Mouse (Mus musculus) B cell, adult 2 months (primary cell): Measurements from ENCODE around the gene Myrip.
"Not testable (repeated sequence)": the region's sequence is repeated elsewhere in the genome, so short reads cannot be mapped to it uniquely, and the experiment has no call there.

Source experiments
- DNase-seq, 2 experiments: peaks; one replicate each; pipeline ENCODE4 v3.0.0; 2022

Gene Myrip

DNA sequence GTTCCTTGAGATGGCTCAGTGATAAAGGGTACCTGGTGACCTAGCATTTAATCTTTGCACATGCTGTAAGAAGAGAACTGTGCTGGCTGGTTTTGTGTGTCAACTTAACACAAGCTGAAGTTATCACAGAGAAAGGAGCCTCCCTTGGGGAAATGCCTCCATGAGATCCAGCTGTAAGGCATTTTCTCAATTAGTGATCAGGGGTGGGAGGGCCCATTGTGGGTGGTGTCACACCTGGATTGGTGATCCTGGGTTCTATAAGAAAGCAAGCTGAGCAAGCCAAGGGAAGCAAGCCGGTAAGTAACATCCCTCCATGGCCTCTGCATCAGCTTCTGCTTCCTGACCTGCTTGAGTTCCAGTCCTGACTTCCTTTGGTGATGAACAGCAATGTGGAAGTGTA is at the start of gene Myrip:
Myrip (plus strand) TSS at position 301 of the 400 bp plus-strand sequence.
- DNase-seq: not testable (repeated sequence)

DNA sequence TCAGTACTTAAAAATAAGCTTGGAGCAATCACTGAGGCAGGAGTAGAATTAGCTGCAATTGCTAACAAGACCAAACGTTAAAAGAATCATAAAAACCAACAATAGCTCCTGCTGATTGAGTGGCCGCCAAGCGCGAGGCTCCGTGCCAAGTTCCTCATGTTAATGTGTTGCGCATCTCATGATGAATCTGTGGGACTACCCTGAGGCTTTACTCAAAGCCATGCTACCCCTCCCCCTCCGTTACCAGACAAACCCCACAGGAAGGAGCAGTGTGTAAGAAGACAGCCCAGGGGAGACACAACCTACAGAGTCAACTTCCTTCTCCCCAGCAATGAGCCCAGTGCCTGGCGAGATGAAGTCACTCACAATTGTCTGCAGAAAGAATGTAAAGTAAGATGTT is 41.5 kb upstream of the Myrip start:
- DNase-seq: no peak

DNA sequence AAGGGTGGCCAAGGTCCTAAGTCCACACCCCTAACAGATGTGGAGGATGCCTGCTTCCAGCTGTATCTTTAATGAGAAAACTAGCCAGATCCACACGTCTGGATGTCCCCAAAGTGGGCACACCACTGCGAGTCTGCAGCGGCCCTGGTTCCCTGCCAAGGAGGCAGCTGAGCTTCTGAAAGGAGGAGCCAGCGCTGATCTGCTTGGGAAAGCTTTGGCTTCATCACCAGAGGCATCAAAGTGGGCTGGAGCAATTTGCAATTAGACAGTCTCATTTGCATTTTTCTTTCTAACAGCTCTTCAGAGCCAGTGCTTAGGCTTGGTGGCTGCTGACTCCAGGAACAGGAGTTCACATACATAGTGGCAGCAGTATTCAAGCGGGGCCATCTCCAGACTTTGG is 37.3 kb upstream of the Myrip start:
- DNase-seq: no peak

DNA sequence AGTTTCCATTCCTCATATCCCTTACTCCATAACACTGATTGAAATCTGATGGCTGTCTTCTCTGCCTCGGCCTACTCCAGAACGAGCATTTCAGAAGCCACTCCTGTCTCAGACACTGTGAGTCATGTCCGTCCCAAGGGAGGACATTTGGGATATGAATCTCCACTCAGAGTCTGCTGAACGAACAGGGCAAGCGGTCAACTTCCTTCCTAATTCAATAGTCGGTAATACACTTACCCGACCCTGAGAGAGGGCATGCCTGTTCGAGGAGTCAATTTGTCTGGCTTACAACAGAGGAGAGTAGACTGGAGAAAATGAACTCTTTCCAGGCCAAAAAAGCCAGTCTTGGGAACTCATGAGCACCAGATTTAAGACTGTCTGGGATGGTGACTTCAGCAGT is 28.2 kb upstream of the Myrip start:
- no peak for DNase-seq

DNA sequence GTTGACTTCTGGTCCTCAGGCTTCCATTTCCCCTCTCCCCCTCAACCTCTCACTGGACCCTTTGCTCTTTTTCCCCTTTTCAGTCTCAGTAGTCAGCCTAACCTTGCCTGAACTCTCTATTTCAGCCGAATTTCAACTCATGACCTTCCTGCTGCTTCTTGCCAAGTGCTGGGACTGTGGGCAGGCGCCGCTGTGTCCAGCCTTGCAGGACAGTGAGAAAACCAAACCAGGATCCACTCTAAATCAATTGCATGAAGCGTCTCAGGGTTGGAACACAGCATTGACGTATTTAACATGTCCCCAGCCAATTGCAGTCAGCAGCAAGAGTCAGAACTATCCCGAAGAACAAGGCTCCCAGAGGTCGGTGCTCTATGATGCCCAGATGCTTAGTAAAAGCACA is 26.1 kb upstream of the Myrip start:
- no peak for DNase-seq

DNA sequence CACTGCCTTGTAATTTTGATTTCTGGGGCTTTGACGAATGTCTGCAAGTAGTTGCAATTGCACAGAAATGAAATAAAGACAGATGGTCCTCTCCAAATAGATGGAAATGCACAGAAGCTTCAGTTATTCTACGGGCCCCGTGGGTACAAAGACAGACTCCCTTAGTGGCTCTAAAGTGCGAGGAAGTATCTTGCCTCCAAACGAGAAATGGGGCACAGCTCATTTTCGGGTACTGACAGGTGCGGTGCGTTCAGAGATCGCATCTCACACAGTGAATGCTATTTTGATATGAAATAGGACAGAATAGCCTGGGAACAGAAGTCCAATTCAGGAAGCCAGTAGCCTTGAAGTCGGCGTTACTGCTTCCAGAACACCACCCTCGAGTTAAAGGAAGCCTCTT is 20.2 kb upstream of the Myrip start:
- no peak for DNase-seq

DNA sequence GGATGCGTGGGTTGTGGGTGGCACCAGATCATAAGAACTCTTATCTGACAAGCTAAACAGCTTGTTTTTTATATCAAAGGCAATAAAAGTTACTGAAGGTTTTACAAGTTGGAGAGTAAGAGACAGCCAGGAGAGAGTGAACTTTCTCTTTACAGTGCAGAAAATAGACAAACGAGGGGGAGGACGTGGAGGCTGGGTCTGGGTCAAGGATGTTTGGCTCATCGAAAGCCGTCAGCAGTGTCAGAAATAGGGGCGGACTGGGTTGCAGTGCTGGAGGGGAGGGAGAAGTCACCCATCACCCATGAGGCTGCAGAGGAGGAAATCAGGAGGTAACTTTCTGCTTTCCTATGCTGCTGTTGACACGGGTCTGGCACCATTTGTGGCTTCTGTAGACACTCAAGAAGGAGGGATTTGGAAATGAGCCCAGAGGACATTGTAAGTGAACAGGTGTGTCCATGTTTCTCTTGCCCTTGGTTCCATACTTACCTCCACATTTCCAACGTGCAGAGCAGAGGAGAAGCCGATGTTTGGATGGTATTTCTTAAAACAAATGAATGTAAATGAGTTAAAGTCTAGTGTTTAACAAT is 18.8 kb upstream of the Myrip start:
- DNase-seq: no peak

DNA sequence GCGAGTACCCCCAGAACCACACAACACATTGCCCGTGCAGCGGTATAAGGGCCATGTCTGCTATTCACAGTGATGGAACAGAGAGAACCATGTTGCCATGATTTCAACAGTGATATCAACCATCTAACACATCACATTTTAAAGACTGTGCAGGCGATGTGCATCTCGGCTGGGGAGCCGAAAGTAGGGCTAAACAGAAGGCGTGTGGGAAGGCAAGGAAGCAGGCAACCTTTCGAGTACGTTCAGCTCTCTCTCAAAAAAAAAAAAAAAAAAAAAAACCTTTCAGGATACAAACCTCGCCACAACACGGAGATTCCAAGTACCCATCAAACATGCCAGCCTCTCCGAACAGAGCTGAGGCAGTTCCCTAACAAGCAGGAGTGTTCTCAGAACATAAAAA is 17.8 kb upstream of the Myrip start:
- DNase-seq: no peak

DNA sequence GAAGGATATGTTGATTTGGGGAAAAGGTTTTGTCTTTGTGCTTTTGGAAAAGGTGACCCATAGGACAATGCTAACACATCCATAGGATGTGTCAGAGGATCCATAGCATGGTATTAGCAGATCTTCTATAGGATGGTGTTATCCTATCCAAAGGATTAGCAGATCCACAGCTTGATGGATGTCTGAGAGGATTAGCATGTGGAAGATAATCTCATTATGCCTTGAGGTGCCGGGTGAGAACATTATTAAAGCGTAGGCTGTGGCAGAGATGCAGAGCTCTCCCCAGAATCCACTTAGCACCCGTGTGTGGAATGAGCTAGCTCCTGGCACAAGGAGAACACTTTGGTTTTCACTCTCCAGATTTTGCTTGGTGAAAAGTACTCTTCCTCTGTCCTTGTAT is 13.3 kb upstream of the Myrip start:
- no peak for DNase-seq

DNA sequence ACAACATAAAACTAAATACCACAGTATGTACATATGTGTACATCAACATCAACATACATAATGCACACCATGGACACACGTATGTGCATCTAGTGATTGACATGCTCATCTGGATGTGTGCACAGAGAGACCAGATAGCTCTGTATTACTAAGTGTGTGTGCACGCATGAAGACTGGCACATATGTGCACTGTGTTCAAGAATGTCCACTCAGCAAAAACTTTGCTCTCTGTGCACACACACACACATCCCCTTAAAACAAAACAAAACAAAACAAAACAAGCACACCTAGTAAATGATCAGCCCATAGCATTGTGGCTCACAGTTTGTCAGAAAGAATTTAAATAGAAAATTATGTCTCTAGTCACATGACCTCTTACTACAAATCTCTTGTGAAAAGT is 10.9 kb upstream of the Myrip start:
- no peak for DNase-seq

DNA sequence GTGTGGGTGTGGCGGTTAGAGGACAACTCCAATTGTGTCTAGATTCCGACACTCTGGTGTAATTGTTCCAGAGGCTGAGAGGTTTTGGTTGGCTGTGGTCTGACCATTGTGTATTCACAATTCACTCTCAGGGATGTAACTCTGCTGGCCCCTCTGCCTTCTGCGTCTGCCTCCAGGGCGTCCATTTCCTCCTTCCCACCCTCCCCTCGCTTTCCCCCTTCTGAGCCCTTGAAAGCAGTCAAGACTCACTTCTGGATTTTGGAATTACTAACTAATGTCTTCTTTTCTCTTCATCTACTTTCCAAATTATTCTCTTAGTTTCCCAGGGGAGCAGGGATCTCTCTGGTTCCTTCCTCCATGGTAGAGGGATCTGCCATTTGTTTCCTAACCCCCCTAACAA is 8.8 kb upstream of the Myrip start:
- no peak for DNase-seq

DNA sequence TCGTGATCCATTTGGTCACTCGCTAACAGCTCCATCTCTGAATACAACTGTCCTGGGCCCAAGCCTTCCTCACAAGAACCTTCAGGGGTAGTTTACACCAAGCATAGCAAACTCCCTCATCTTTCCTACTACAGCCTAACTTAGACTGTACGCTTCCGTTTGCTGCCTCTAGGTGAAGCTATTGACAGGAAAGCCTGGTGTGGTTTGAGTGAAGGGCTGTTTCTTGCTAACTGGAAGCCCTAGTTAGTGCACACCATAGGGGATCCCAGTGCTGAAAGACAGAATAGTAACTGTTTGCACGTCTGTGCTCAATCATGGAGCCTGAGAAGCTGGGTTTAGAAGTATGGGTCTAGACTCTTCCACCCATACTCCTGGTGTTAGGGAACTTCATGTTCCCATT is 5.8 kb upstream of the Myrip start:
- DNase-seq: no peak

DNA sequence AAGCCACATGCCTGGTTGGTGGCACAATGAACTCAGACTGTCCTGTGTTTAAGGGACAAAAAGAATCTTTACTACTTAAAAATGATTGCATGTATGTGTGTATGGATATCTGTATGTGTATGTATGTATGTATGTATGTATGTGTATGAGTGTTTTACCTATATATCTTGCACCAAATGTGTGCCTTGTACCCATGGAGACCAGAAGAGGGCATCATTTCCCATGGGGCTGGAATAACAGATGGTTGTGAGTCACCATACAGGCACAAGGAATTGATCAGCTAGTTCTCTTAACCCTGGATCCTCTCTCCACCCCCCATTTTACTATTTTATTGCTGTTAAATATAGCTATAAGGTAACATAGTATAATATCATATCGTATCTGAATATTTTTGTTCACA is 4.4 kb upstream of the Myrip start:
- DNase-seq: no peak

DNA sequence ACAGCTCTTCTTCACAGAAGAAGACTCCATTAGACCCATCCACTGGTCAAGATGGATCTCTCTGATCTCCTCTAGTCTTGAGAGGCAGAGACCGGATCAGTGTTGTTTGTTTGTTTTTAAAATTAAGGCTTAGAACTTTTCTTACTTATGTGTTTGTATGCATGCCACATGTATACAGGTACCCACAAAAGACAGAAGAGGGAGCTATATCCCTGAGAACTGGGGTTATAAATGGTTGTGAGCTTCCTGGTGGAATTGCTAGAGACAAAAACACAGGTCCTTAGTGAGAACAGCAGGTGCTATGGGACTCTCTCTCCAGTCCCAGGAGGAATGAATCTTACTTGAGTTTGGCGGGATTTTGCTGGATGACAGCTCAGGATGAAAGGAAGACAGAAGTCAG is 1.9 kb upstream of the Myrip start:
- no peak for DNase-seq

DNA sequence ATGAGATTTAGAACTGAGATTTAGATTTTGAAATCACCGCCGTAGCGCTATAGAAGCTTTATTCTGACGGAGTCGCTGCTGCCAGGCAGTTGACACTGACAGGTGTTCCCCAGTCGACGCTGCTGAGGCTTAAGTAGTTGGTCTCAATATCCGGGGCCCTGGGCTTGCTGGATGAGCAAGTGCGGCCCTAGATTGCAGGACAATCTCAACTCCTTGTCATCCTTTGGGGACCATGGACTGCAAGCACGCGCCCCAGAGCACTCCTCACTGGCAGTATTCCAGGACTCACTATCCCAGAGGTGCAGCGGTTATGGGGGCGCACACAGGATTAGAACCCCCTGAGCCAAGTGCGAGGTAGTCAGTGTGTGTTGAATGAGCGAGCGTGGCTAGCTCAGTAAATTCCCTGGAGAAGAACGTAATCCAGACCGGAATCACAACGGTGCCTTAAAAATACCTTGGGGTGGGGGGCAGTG is 1.7 kb downstream of the Myrip start:
- no peak for DNase-seq

DNA sequence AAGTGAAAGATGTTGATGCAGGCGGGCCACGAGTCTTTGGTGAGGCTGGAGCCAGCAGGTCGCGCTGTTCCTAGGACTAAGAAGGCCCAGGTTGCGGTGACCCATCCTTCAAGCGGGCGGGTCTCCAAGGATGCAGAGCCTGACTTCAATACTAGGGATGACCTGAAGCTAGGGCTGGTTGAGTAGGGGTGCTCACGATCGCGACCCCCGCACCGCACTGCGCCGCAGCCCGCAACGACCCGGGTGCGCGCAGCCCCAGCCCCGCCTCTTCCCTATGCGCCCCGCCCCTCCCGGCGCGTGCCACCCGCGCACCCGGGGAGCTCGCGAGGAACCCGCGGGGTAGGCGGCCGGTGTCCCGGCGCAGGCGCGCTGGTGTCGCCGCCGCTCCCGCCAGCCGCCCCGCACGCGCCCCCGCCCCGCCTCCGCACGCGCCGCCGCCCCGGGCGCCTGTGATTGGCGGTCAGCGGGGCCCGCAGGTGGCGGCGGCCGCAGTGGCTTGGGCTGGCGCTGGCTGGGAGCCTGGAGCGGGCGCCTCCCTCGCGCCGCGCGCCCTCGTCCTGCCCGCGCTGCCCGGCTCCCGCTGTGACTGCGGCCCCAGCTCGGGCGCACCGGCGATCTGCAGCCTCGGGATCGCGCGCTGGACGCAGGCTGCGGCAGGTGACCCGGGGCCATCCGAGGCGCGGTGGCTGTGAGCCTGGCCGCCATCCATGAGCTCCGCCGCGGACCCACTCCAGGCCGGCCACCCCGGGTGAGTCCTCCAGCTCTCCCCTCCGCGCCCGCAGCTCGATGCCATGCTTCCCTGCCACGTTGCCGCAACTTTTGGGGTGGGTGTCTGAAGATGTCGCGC is 2.4 kb downstream of the Myrip start:
- peak in 1 of 2 experiments; percentile 0 for DNase-seq

DNA sequence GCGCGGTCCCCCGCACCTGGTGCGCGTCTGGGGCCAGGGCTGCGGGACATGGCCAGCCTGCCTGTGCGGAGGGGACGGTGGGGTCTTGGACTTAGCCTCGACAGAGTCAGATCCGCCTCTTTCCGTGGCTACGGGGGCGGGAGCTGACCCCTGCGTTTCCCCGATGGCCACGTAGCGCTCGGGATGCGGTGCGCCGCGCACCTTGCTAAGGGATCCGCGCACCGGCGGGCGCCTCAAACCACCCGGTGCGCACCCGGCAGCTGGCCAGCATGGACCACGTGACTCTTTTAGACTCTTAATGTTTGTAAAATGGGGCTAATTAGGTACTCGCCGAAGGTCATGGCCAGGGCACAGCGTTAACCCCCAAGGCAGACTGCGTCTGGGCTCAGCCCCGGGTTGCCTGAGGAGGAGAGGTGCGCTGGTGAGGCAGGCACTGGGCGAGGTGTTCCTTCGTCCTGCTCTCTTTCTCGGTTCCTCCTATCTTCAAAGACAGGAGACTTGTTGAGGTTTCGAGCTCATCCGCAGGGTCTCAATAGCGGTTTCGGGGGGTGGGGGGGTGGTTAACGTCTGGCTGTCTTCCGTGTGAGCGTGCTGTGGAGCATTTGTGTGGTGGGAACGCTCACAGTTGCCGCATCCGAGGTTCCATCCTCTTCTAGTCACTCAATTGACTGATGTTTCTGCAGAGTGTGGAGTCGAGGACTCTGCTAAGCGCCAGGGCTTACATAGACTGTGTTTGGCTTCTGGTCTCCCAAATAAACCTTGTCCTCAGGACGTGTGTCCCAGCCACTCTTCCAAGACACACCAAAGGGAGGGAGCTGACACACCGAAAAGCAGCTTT is 3.2 kb downstream of the Myrip start:
- DNase-seq: no peak

DNA sequence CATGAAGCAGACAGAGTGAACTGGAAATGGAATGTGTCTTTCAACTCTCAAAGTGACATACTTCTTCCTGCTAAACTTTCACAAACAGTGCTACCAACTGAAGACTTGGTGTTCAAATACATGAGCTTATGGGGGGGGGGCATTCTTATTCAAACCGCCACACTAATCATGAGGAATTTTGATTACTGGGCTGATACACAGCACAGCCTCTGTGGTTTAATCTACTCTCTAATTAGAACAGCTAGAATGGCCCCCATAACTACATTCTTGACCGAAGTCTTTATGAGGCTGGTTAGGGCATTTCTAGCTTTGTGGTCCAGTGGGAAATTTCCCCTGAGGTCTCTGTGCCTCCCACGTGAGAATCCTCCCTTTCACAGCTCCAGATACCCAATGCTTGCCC is 13.9 kb downstream of the Myrip start:
- no peak for DNase-seq

DNA sequence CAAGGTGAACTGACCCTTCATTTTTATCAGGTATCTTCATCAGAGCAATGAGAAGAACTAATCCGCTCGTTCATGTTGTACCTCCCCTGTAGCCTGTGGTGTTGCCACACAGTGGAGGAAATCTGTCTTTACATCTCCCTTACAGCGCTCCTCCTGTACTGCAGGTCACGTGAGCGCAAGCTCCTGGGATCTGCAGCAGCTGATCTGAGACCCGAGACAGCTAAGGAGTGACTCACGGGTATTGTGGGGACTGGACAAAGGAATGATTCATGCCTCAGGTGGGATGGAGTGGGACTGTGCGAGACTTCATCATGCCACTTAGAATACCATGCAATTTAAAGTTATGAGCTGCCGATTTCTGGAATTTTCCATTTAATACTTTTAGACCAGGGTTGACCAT is 17.8 kb downstream of the Myrip start:
- DNase-seq: no peak

DNA sequence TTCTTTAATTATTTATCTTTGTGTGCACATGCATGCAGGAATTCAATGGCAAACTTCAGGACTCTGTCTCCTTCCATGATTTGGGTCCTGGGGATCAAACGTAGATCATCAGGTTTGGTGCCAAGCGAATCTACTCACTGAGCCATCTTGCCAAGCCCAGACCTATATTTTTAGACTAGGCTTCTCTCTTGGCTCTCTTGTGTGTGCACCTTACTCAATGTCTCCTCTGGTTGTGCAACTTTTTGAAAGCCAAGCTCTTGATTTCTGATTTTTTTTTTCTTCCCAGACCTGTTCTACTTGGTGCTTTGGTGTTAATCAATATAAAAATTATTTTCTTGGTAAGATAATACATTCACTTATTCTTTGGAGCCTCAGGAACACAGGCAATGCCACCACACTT is 19.3 kb downstream of the Myrip start:
- no peak for DNase-seq

DNA sequence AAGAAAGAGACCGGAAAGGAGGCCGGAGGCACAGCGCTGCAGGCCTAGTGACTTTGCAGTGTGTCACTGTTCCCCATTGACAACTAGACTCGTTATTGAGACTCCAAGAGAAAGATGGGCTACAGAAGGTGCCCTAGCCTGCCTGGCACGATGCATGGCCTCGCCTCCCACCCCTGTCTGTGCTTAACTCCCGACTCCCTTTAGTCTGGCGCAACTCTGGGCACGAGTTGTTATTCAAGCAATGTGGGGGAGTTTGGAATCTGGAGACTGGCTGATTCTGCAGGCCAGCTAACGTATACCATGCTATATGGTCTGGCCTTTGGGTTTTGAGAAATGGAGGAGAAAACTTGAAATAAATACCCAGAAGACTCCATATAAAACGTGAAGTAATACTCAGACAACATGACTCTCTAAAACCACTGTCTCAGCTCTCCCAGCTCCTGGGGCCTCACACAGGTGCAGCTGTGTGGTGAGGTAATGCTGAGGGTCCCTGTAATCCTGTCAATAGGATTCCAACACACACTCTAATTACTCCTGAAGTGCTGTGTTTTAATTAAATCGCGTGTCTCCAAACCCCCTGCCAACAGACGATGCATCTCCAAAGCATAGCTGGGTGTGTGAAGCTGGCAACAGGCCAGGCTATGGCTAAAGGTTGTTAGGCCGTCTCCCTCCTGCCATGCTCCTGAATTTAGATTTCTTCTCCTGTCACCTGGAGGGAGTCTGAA is 21.6 kb downstream of the Myrip start:
- no peak for DNase-seq

DNA sequence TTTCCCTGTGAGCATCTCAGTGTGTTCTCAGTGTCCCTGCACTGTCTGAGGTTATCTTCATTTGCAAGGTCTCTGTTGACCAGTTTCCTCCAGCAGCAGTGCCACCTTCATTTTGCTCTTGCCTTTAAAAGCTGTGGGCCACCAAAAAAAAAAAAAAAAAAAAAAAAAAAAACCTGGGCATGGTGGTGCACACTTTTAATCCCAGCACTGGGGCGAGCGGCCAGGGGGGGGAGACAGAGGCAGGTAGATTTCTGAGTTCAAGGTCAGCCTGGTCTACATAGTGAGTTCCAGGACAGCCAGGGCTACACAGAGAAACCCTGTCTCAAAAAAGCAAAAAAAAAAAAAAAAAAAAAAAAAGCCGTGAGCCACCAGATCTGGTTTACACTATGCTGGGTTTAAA is 29.7 kb downstream of the Myrip start:
- DNase-seq: not testable (repeated sequence)

DNA sequence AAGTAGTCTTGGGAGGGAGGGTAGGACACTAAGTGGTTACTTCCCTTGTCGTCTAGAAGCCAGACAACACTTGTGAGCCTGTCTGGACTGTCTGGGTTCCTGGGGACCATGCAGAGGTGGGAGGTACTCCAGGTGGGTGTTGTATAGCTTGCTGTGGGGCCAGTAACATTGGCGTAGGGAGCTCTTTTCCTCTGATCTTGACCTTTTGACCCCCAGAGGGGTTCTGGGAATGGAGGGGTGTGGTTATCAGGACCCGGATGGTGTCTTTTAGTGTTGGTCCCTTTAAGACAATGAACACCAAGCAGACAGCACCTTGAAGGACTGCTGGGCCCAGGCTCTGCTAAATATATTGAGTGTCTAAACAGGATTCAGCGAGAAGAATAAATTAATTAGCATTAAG is 36.9 kb downstream of the Myrip start:
- no peak for DNase-seq
